Mouse (Mus musculus): ENCODE results near the gene Tmem63a. TPM values are rescaled to one million over a fixed set of nuclear protein-coding genes. Genes with fewer than 3 reads are reported as not detected.

The Tmem63a gene
- polyA plus RNA-seq, 1 experiment: 38.5 TPM

DNA sequence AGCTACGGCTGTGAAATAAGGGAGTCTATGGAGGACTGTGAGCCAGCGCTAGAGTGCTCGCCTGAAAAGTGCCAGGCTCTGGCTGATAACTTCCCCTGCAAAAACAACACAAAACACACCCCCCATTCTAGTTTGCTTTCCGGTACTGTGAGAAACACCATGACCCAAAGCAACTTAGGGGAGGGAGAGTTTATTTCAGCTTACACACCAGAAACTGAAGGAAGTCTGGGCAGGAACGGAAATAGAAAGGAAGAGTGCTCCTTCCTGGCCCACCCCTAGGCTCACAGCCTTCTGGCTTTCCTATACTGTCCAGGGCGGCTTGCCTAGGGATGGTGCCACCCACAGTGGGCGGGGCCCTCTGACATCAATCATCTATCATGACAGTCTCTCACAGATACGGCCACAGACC lies 14.8 kb downstream of the Tmem63a start:
- Histone ChIP-seq H3ac (ENCODE audit: control insufficient read depth, insufficient read length, low read depth) (no peak overlapping the region), H3K79me2 (ENCODE audit: control insufficient read depth, insufficient read depth) (no peaks in the 10 kb centered on the region), H3K4me3 (ENCODE audit: insufficient read depth, poor library complexity, severe bottlenecking) (no peak overlapping the region), H3K79me3 (ENCODE audit: low read depth) (no peaks in the 10 kb centered on the region), H3K36me3 (ENCODE audit: control insufficient read depth, insufficient read depth) (peaks cover 76% of the 10 kb centered on the region), H3K27me3 (ENCODE audit: control insufficient read depth, insufficient read depth, insufficient read length) (no peaks in the 10 kb centered on the region)
- TF ChIP-seq MYOD1 (IDR thresholded peaks at IDR 0.05; ENCODE audit: control insufficient read depth, insufficient read length, low read depth) (no peak), USF1 (IDR thresholded peaks at IDR 0.05; ENCODE audit: low read depth) (no peak), CEBPB (IDR thresholded peaks at IDR 0.05; ENCODE audit: low read depth) (no peak), MAX (IDR thresholded peaks at IDR 0.05) (no peak), CTCF (IDR thresholded peaks at IDR 0.05; ENCODE audit: control insufficient read depth, insufficient read depth, insufficient read length) (no peak), FOSL1 (IDR thresholded peaks at IDR 0.05; ENCODE audit: insufficient read depth, low read length, poor library complexity, severe bottlenecking) (no peak), MYOG (IDR thresholded peaks at IDR 0.05; ENCODE audit: control insufficient read depth, extremely low read depth, insufficient read length) (no peak)

DNA sequence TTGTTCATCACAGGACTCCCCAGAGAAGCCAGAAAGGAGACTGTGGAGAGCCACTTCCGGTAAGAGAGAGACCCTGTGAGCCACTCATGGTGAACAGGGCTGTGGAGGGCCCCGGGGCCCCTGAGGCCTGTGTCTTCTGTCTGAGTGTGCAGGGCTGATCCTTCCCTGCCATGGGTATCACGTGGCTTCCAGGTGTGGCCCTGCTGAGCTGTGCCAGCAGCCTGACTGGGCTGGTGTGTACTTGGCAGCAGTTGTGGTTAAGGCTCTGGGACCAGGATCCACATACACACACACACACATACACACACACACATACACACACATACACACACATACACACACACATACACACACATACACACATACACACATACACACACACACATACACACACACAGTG lies 15.8 kb downstream of the Tmem63a start:
- Histone ChIP-seq H3K79me2 (ENCODE audit: control insufficient read depth, insufficient read depth) (no peaks in the 10 kb centered on the region), H3K27me3 (ENCODE audit: control insufficient read depth, insufficient read depth, insufficient read length) (no peaks in the 10 kb centered on the region), H3K36me3 (ENCODE audit: control insufficient read depth, insufficient read depth) (peaks cover 75% of the 10 kb centered on the region), H3K79me3 (ENCODE audit: low read depth) (no peaks in the 10 kb centered on the region), H3ac (ENCODE audit: control insufficient read depth, insufficient read length, low read depth) (no peak overlapping the region), H3K4me3 (ENCODE audit: insufficient read depth, poor library complexity, severe bottlenecking) (no peak overlapping the region)
- TF ChIP-seq MYOD1 (IDR thresholded peaks at IDR 0.05; ENCODE audit: control insufficient read depth, insufficient read length, low read depth): no peak
- TF ChIP-seq MYOG (IDR thresholded peaks at IDR 0.05; ENCODE audit: control insufficient read depth, extremely low read depth, insufficient read length): no peak
- TF ChIP-seq USF1 (IDR thresholded peaks at IDR 0.05; ENCODE audit: low read depth): no peak
- no peak for TF ChIP-seq MAX (IDR thresholded peaks at IDR 0.05)
- TF ChIP-seq CEBPB (IDR thresholded peaks at IDR 0.05; ENCODE audit: low read depth): no peak
- no peak for TF ChIP-seq CTCF (IDR thresholded peaks at IDR 0.05; ENCODE audit: control insufficient read depth, insufficient read depth, insufficient read length)
- no peak for TF ChIP-seq FOSL1 (IDR thresholded peaks at IDR 0.05; ENCODE audit: insufficient read depth, low read length, poor library complexity, severe bottlenecking)

DNA sequence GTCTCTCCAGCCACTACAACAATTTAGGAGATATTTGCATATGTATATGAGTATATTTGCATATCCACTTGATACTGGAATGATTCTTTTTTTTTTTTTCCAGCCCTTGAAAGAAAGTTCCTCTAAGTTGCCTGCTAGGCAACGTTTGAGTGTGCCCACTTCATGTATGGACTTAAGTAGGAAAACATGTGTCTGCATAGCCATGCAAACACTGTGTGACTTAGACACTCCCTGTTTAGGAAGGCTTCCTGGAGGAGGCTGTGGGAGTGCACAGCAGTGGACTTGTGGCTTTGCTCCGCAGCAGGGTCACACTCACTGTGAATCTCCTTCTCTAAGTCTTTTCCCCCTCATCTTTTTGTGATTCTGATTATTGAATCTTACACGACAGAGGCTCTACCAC lies 16.7 kb downstream of the Tmem63a start:
- no peaks in the 10 kb centered on the region for H3K27me3 ChIP-seq (ENCODE audit: control insufficient read depth, insufficient read depth, insufficient read length)
- no peak overlapping the region for H3ac ChIP-seq (ENCODE audit: control insufficient read depth, insufficient read length, low read depth)
- no peak for TF ChIP-seq CEBPB (IDR thresholded peaks at IDR 0.05; ENCODE audit: low read depth)
- no peak for TF ChIP-seq MAX (IDR thresholded peaks at IDR 0.05)
- no peak for TF ChIP-seq USF1 (IDR thresholded peaks at IDR 0.05; ENCODE audit: low read depth)
- TF ChIP-seq MYOD1 (IDR thresholded peaks at IDR 0.05; ENCODE audit: control insufficient read depth, insufficient read length, low read depth): no peak
- no peak for TF ChIP-seq CTCF (IDR thresholded peaks at IDR 0.05; ENCODE audit: control insufficient read depth, insufficient read depth, insufficient read length)
- no peak for TF ChIP-seq FOSL1 (IDR thresholded peaks at IDR 0.05; ENCODE audit: insufficient read depth, low read length, poor library complexity, severe bottlenecking)
- no peaks in the 10 kb centered on the region for H3K79me2 ChIP-seq (ENCODE audit: control insufficient read depth, insufficient read depth)
- H3K79me3 ChIP-seq (ENCODE audit: low read depth): no peaks in the 10 kb centered on the region
- peaks cover 76% of the 10 kb centered on the region for H3K36me3 ChIP-seq (ENCODE audit: control insufficient read depth, insufficient read depth)
- H3K4me3 ChIP-seq (ENCODE audit: insufficient read depth, poor library complexity, severe bottlenecking): no peak overlapping the region

DNA sequence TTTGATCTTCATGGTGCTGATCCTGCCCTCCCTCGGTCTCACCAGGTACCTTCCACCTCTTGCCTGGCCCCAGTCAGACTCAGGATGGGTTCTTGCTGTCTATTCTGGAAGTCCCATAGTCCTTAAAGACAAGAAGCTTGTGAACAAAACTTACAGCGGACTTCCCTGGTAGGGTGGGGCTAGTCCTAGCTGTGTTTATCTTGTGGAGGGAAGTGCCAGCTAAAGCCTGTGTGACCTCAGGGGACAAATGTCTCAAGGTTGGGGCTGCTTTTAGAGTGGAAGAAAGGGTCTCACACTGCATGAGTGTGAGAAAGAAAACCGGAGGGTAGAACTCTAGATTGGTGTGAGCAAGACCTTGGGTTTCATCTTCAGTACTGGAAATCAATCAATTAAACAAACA lies 23.6 kb downstream of the Tmem63a start:
- Histone ChIP-seq H3K36me3 (ENCODE audit: control insufficient read depth, insufficient read depth) (peaks cover 78% of the 10 kb centered on the region), H3K27me3 (ENCODE audit: control insufficient read depth, insufficient read depth, insufficient read length) (no peaks in the 10 kb centered on the region), H3K79me3 (ENCODE audit: low read depth) (no peaks in the 10 kb centered on the region), H3K79me2 (ENCODE audit: control insufficient read depth, insufficient read depth) (no peaks in the 10 kb centered on the region), H3K4me3 (ENCODE audit: insufficient read depth, poor library complexity, severe bottlenecking) (no peak overlapping the region), H3ac (ENCODE audit: control insufficient read depth, insufficient read length, low read depth) (no peak overlapping the region)
- no peak for TF ChIP-seq MYOG (IDR thresholded peaks at IDR 0.05; ENCODE audit: control insufficient read depth, extremely low read depth, insufficient read length)
- TF ChIP-seq MAX (IDR thresholded peaks at IDR 0.05): no peak
- no peak for TF ChIP-seq MYOD1 (IDR thresholded peaks at IDR 0.05; ENCODE audit: control insufficient read depth, insufficient read length, low read depth)
- TF ChIP-seq USF1 (IDR thresholded peaks at IDR 0.05; ENCODE audit: low read depth): no peak
- TF ChIP-seq CEBPB (IDR thresholded peaks at IDR 0.05; ENCODE audit: low read depth): no peak
- no peak for TF ChIP-seq FOSL1 (IDR thresholded peaks at IDR 0.05; ENCODE audit: insufficient read depth, low read length, poor library complexity, severe bottlenecking)
- TF ChIP-seq CTCF (IDR thresholded peaks at IDR 0.05; ENCODE audit: control insufficient read depth, insufficient read depth, insufficient read length): no peak

DNA sequence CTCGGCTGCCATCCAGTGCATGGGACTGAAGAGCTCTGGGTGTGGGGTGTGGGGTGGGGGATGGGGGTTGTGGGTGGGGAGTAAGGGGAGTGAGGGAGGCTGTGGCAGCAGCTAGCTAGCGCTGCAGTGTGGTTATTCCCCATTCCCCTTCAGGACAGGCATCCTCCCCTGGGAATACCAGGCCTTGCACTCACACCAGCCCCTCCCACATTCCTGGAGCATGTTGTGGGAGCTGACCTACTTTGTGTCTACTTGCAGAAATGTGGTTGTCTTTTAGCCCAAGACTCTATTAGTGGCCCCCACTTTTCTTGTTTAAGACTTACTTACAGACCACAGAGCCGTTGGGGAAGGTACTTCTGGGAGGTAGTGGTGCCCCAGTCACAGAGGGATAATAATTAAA lies 24.4 kb downstream of the Tmem63a start:
- H3ac ChIP-seq (ENCODE audit: control insufficient read depth, insufficient read length, low read depth): no peak overlapping the region
- no peaks in the 10 kb centered on the region for H3K27me3 ChIP-seq (ENCODE audit: control insufficient read depth, insufficient read depth, insufficient read length)
- H3K79me2 ChIP-seq (ENCODE audit: control insufficient read depth, insufficient read depth): no peaks in the 10 kb centered on the region
- H3K4me3 ChIP-seq (ENCODE audit: insufficient read depth, poor library complexity, severe bottlenecking): no peak overlapping the region
- no peak for TF ChIP-seq USF1 (IDR thresholded peaks at IDR 0.05; ENCODE audit: low read depth)
- no peak for TF ChIP-seq MYOG (IDR thresholded peaks at IDR 0.05; ENCODE audit: control insufficient read depth, extremely low read depth, insufficient read length)
- TF ChIP-seq MAX (IDR thresholded peaks at IDR 0.05): peak; percentile 46
- TF ChIP-seq CTCF (IDR thresholded peaks at IDR 0.05; ENCODE audit: control insufficient read depth, insufficient read depth, insufficient read length): no peak
- TF ChIP-seq FOSL1 (IDR thresholded peaks at IDR 0.05; ENCODE audit: insufficient read depth, low read length, poor library complexity, severe bottlenecking): no peak
- no peak for TF ChIP-seq MYOD1 (IDR thresholded peaks at IDR 0.05; ENCODE audit: control insufficient read depth, insufficient read length, low read depth)
- no peaks in the 10 kb centered on the region for H3K79me3 ChIP-seq (ENCODE audit: low read depth)
- H3K36me3 ChIP-seq (ENCODE audit: control insufficient read depth, insufficient read depth): peaks cover 80% of the 10 kb centered on the region

DNA sequence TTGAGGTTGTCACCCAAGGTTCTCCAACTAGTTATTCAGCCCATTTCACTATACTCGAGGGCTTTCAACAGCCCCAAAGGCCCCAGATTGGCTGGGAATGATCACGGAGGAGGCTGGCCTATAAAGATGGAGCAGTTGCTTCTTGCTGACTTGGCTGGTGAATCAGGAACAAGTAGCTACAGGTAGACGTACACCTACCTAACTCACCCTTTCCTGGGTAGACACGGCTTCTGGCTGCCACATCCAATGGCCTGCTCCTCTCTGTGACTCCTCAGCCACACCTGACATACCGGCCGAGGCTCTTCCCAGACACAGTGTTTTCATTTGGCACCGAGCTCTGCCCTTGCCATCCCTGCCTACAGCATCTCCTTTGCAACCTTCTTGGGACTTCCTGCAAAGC lies 25.1 kb downstream of the Tmem63a start:
- TF ChIP-seq MYOD1 (IDR thresholded peaks at IDR 0.05; ENCODE audit: control insufficient read depth, insufficient read length, low read depth): no peak
- TF ChIP-seq CEBPB (IDR thresholded peaks at IDR 0.05; ENCODE audit: low read depth): no peak
- no peak for TF ChIP-seq USF1 (IDR thresholded peaks at IDR 0.05; ENCODE audit: low read depth)
- no peak for TF ChIP-seq FOSL1 (IDR thresholded peaks at IDR 0.05; ENCODE audit: insufficient read depth, low read length, poor library complexity, severe bottlenecking)
- TF ChIP-seq MYOG (IDR thresholded peaks at IDR 0.05; ENCODE audit: control insufficient read depth, extremely low read depth, insufficient read length): no peak
- no peak for TF ChIP-seq MAX (IDR thresholded peaks at IDR 0.05)
- TF ChIP-seq CTCF (IDR thresholded peaks at IDR 0.05; ENCODE audit: control insufficient read depth, insufficient read depth, insufficient read length): no peak
- no peaks in the 10 kb centered on the region for H3K79me2 ChIP-seq (ENCODE audit: control insufficient read depth, insufficient read depth)
- peaks cover 83% of the 10 kb centered on the region for H3K36me3 ChIP-seq (ENCODE audit: control insufficient read depth, insufficient read depth)

More for the DNA sequence above, 25.1 kb downstream of the Tmem63a start:
- Histone ChIP-seq H3ac (ENCODE audit: control insufficient read depth, insufficient read length, low read depth) (no peak overlapping the region), H3K27me3 (ENCODE audit: control insufficient read depth, insufficient read depth, insufficient read length) (no peaks in the 10 kb centered on the region), H3K4me3 (ENCODE audit: insufficient read depth, poor library complexity, severe bottlenecking) (no peak overlapping the region), H3K79me3 (ENCODE audit: low read depth) (no peaks in the 10 kb centered on the region)

Data from C2C12 (cell line).